Mouse (Mus musculus) E14TG2a.4 (cell line): ENCODE results near the gene Ing2.

Source experiments
- CTCF ChIP-seq: conservative IDR thresholded peaks from 2 replicates; pipeline ENCODE4 v1.5.1; 2014; ENCODE audit warnings: low read length
- NANOG ChIP-seq: IDR thresholded peaks from 2 replicates; pipeline ENCODE4 v1.6.1; 2014; ENCODE audit warnings: borderline replicate concordance, low read length, mixed read lengths
- POU5F1 ChIP-seq: IDR thresholded peaks from 2 replicates; pipeline ENCODE4 v1.6.1; 2014; ENCODE audit warnings: low read length, borderline replicate concordance

GRCm38 (mm10) chr8:47674777-47675710 lies at the start of gene Ing2:
- TF ChIP-seq CTCF: no peak
- no peak for TF ChIP-seq POU5F1
- TF ChIP-seq NANOG: no peak
